Mouse (Mus musculus) ovary, postnatal 14 days (tissue): ENCODE data around the gene Dnajb4.
A peak's percentile ranks its signal among the peaks of the same experiment; 100 is the strongest.

Experiments used
- DNase-seq: peaks from one replicate; pipeline ENCODE4 v3.0.0; 2022; ENCODE audit warnings: low spot score

Gene Dnajb4

GRCm38 (mm10) chr3:152209967-152210634, at the start of gene Dnajb4, which contains the start of gene Fubp1:
Gene Dnajb4, minus strand, starts transcription at chr3:152210302.
Gene Fubp1, plus strand, starts transcription at chr3:152210422.
- peak; percentile 100 for DNase-seq

- DNase-seq, result peak; percentile 60
Observed at GRCm38 (mm10) chr3:152259409-152259808, 49.3 kb upstream of the Dnajb4 start.

DNA sequence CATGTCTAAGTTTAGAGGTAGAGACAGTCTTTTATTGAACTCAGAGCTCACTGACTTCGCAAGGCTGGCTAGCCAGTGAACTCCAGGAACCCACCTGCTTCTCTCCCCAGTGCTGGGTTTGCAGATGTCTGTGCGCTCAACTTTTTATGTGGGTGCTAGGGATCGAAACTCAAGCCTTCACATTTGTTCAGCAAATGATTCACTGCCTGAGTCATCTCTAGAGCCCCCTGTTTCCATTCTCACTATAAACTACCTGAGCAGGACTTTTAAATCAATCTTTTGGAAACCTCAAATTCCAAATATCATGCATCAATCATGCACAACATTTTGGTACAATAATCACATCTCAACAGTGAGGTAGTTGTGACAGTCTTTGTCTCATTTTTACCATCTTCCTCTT, 47.4 kb upstream of the Dnajb4 start:
- no peak for DNase-seq

DNA sequence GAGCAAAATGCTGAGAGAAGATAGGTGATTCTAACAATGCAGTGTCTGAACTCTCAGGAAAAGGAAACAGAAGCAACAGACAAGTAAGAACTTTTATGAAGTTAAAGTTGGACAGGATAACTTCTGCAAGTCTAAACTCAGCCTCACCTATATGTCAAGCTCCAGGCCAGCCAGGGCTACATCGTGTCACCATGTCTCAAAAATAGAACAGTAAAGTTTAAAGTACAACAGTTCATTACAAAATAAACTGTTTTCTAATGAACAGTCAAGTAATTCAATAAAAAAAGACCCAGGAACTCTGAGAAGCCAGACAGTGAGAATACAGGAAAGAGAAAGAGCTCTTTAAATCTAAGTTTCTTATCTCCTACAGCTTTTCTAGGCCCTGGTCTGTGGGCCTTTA, 40.4 kb upstream of the Dnajb4 start:
- no peak for DNase-seq

DNA sequence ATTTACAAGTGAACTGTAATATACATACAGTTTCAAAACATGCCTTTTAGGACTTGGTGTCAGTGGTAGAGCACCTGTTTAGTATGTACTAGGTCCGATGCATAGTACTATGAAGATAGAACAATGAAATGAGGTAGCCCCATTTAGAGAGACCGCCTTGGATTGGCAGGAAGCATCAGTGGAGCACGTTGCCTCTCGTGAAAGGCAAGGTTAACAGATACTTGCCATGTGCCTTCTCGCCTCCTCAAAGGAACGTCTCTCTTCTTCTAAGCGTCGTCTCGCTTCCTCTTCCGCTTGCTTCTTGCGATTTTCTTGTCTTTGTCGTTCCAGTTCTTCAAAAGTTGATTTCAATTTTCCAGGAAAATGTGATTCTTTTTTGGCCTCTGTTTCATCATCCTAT, 37.6 kb upstream of the Dnajb4 start:
- DNase-seq, result no peak

GRCm38 (mm10) chr3:152245273-152245910, 35.3 kb upstream of the Dnajb4 start:
- DNase-seq, result no peak

DNA sequence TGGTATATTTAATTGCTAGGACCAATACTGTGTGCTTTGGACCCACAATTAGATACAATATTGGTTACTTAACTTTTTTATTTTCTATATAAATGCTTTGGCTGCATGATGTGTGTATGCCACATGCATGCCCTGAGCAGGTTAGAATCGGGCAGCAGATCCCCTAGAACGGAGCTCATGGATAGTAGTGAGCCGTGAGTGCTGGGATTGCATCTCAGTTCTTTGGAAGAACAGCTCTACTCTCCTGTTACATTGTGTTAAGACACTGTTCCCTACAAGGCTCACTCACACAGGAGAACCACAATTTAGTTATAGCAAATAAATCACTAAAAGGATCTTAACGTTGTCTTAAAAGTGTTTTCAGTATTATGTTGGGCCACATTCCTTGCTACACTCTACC, 33.2 kb upstream of the Dnajb4 start:
- DNase-seq, result no peak

DNA sequence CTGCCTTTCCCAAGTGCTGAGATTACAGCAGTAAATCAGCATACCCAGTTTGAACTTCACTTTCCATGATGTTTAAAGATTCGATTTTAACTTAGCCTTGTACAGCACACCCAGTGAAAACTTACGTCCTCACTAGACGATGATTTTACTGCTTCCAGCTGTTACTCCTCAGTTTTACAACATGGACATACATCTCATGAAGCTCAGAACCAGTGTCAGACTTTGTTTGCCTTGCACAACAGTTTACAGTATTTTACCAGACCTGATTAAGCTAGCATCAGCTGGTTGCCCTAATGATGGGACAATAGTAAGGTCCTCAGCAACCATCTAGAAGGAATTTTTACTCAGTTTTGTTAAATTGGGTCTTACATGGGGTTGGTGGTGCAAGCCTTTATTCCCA, 31.0 kb upstream of the Dnajb4 start:
- DNase-seq, result no peak

GRCm38 (mm10) chr3:152239592-152239991, 29.5 kb upstream of the Dnajb4 start:
- no peak for DNase-seq

DNA sequence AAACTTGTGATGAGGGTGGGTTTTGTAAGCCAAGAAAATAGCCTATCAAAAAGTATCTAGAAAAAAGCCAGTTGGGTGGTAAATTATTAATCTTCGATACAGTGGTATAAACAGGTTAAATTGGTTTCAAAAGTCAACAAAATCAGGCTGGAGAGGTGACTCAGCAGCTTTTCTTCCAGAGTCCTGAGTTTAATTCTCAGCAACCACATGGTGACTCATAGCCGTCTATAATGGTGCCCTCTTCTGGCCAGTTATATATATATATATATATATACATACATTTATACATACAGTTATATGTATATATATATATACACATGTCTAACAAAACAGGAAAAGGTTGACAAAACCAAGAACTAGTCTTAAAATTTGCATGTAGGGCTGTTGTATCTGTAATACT, 28.7 kb upstream of the Dnajb4 start:
- DNase-seq, result no peak

DNA sequence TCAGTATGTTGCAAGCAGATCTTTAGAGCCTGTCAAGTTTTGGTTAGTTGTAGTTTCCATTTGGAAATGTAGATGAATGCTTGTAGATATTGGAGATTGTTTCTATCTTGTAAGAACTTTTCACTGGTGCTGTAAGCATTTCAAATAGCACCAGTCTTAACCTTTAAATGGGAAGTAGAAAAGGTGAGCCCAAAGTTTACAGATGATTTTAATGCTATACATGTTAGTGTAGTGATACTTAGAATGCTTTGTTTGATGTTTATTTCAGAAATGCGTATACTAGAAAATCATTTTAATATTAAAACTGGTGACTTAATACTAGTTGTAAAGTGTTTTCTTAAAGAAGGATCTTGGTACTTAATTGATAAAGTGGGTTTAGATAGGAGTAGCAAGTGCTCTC, 25.7 kb upstream of the Dnajb4 start:
- no peak for DNase-seq

DNA sequence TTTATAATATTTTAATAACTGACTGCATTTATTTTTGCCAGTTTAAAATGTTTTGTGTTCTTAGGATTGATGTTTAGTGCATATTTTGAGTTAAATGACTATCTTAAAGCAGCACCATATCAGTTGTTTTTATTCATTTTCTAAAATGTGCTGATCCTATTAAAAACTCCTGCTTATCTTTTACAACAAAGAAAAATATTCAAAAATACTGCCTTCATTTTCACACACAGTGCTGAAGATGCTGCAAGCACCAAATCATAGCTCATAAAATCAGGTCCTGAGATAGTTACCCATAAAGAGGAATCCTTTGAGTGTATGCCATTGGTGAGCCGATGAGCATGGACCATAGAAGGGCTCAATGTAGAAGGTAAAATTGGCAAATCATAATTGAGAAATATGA, 25.1 kb upstream of the Dnajb4 start:
- DNase-seq, result no peak

GRCm38 (mm10) chr3:152231333-152232100, 21.4 kb upstream of the Dnajb4 start:
- no peak for DNase-seq

DNA sequence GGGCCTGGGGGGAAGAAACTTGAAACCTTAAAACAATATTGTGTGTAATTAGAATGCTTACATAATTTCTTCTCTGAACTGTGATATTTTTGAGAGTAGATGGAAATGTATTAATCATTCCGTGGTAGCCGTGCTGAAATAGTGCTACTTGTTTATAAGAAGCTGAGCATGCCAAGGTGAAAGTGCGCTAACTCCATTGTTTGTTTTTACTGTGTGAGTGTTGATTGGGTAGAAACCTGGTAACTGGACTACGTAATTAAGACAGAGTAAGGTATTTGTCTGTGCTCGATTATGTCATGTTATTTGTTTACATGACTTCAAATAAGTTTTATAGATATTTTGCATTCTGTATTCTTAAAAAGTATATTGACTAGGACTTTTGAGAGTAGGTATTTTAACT, 19.2 kb upstream of the Dnajb4 start:
- no peak for DNase-seq

DNA sequence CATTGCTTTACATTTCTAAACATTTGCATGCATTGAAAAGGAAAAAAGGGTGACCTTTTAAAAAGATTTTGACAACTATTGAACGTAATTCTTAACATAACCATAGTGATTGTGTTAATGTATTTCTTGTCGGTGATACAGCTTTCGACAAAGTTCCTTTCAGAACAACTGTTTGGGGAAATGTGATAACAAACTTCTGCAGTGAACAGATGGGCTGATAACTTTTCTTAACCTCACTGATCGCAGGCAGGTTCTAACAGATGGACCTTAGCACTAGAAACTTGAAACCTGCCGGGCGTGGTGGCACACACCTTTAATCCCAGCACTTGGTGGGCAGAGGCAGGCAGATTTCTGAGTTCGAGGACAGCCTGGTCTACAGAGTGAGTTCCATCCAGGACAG, 18.7 kb upstream of the Dnajb4 start:
- DNase-seq, result no peak

GRCm38 (mm10) chr3:152225906-152226305, 15.8 kb upstream of the Dnajb4 start:
- no peak for DNase-seq

DNA sequence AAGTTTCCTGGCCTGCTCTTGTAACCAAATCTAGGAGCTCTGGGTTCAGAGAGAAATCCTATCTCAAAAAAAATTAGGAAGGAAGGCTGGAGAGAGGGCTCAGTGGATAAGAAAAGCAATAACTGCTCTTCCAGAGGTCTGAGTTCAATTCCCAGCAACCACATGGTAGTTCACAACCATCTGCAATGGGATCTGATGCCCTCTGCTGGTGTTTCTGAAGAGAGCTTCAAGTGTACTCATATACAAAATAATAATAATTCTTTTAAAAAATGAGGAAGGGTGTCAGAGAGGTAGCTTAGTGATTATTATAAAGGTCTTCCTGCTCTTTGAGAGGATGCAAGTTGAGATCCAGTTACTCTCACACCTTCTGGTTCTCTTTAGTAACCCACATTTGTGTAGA, 14.8 kb upstream of the Dnajb4 start:
- no peak for DNase-seq

GRCm38 (mm10) chr3:152213416-152213815, 3.3 kb upstream of the Dnajb4 start:
- no peak for DNase-seq

GRCm38 (mm10) chr3:152211731-152212279, 1.7 kb upstream of the Dnajb4 start:
- DNase-seq, result no peak

GRCm38 (mm10) chr3:152210728-152211391, 758 bp upstream of the Dnajb4 start:
- DNase-seq, result peak; percentile 48

DNA sequence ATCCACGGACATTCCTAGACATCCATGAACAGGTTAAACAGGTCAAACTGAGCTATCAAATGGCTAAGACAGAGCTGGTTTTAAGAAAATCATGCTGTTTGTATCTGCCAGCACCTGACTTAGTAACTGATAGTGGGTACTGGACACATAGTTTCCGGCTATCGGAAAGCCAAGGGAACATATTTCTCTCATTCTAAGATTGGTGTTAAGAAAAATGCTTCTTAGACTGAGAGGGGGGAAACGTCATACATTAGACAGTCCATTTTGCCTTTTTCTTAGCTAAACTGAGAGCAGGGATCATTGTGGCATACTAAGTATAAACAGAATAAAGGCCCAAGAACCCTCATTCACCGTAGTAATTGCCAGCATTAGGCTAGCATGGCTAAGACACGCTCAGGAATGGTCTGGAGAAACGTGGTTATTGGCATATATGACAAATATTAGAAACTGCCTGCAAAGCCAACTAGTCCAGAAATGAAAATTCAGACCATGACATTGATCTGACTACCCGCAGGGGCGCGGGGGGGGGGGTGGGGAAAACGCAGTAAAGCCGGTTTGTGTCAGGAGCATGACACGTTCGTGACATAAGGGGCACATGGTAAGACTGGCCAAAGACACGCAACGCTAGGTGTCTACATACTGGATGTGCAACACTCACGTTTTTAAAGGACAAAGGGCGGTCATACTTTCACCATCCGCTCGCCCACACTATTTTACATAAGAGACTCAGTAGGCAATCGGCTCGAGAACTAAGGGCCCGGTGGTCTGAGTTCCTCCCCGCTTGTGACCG, 730 bp downstream of the Dnajb4 start:
- DNase-seq, result peak; percentile 34
